Mouse (Mus musculus) layer of hippocampus, adult 11-12 months (tissue): ENCODE measurements at regions not wholly inside any gene's neighbourhood (a gene's known extent, or its start where the extent isn't known, plus 50 kb on each side); places are given as distances from the start of the nearest gene placed in this dataset.

Source experiments
- DNase-seq: peaks from one replicate; pipeline ENCODE4 v3.0.0; 2022; ENCODE audit warnings: low spot score

- peak; percentile 56 for DNase-seq
These were observed 54.8 kb downstream of the G6pd2 start for GRCm38 (mm10) chr5:61863426-61863825.
